Mouse (Mus musculus) heart, postnatal 0 days (tissue): ENCODE data around the gene Acsf3.

Experiments
- CTCF ChIP-seq: IDR thresholded peaks from 2 replicates; pipeline ENCODE4 v1.5.1; 2016; ENCODE audit warnings: antibody characterized with exemption, control low read depth, low read depth
- EP300 ChIP-seq: IDR thresholded peaks from 2 replicates; pipeline ENCODE4 v1.6.1; 2016; ENCODE audit warnings: antibody characterized with exemption, low read depth

GRCm38 (mm10) chr8:122737886-122738285, 37.4 kb upstream of the Acsf3 start:
- TF ChIP-seq CTCF (no peak), EP300 (no peak)
